8 mouse cellular contexts compared by ENCODE assay signal in genomic region chr10:60279941-60280301, GRCm38 (mm10). TPM values are rescaled to one million over a fixed set of nuclear protein-coding genes. Genes with fewer than 3 reads are reported as not detected.
A peak's percentile ranks its signal among the peaks of the same experiment; 100 is the strongest.
DNase-seq lines count a peak whose midpoint lies in the region; ATAC-seq and TF ChIP-seq lines count a peak whose summit lies in the region.

No protein-coding gene starts in this region.

- H3K9ac ChIP-seq in embryonic facial prominence, embryonic 15.5 days = no peak overlapping the region
- no peak overlapping the region for H3K9ac ChIP-seq in midbrain, postnatal 0 days (replicated peaks; ENCODE audit: low read length, poor library complexity, severe bottlenecking)

- whole genome bisulfite sequencing in embryonic facial prominence, embryonic 15.5 days = 72% methylated on average over 9 of the region's 9 CpGs
- WGBS in midbrain, postnatal 0 days = 85% methylated on average over 9 of the region's 9 CpGs

- no peaks in the 10 kb centered on the region for H3K27me3 ChIP-seq in embryonic facial prominence, embryonic 15.5 days
- H3K27me3 ChIP-seq in midbrain, postnatal 0 days (ENCODE audit: insufficient read depth, low read length) = no peaks in the 10 kb centered on the region

- H3K27ac ChIP-seq in embryonic facial prominence, embryonic 15.5 days (replicated peaks) = peak overlapping the region; percentile 63
- H3K27ac ChIP-seq in midbrain, postnatal 0 days (ENCODE audit: low read depth, low read length) = 0 out of 2 replicates have a peak overlapping the region, but pooled peaks have one; percentile 3

- H3K4me3 ChIP-seq in embryonic facial prominence, embryonic 15.5 days (replicated peaks) = 0 out of 2 replicates have a peak overlapping the region, but pooled peaks have one; percentile 8
- H3K4me3 ChIP-seq in midbrain, postnatal 0 days (ENCODE audit: low read depth, low read length) = no peak overlapping the region

- H3K4me1 ChIP-seq in embryonic facial prominence, embryonic 15.5 days = peaks cover 73% of the 10 kb centered on the region
- H3K4me1 ChIP-seq in midbrain, postnatal 0 days (ENCODE audit: insufficient read depth, low read length) = peaks cover 46% of the 10 kb centered on the region

- no peak for TF ChIP-seq CTCF in midbrain, postnatal 0 days (IDR thresholded peaks at IDR 0.05)

- DNase-seq in cerebellum, adult 18-20 months = peak; percentile 45 to 56
- DNase-seq in B cell, adult 2 months = peak; percentile 45 to 55
- peak; percentile 63 for DNase-seq in heart, postnatal 4 days
- DNase-seq in layer of hippocampus, postnatal 36 days = peak; percentile 63 to 69
- peak; percentile 37 for DNase-seq in midbrain, postnatal 0 days (ENCODE audit: low spot score)

- ATAC-seq in cerebellum, adult (ENCODE audit: insufficient number of reproducible peaks, low FRiP score, low TSS enrichment) = no peak
- ATAC-seq in embryonic facial prominence, embryonic 15.5 days (ENCODE audit: insufficient number of reproducible peaks, low FRiP score, low TSS enrichment, low read depth) = no peak
- no peak for ATAC-seq in midbrain, postnatal 0 days (ENCODE audit: low FRiP score)
- ATAC-seq in inflammation-experienced regulatory T-cells, adult 6 months = no peak

- H3K4me2 ChIP-seq in embryonic facial prominence, embryonic 15.5 days (replicated peaks) = peak overlapping the region; percentile 33
- peak overlapping the region; percentile 75 for H3K4me2 ChIP-seq in midbrain, postnatal 0 days (ENCODE audit: low read depth, low read length, poor library complexity, severe bottlenecking)

- no peaks in the 10 kb centered on the region for H3K36me3 ChIP-seq in embryonic facial prominence, embryonic 15.5 days
- no peaks in the 10 kb centered on the region for H3K36me3 ChIP-seq in midbrain, postnatal 0 days (ENCODE audit: insufficient read depth, low read length)

- no peaks in the 10 kb centered on the region for H3K9me3 ChIP-seq in embryonic facial prominence, embryonic 15.5 days (replicated peaks)
- no peaks in the 10 kb centered on the region for H3K9me3 ChIP-seq in midbrain, postnatal 0 days (ENCODE audit: low read length)

RNA-seq across cellular contexts. Expression of gene Psap, which starts 2.5 kb away (rescaled TPM):
- polyA plus RNA-seq in embryonic facial prominence, embryonic 15.5 days (2015; fragmentation: Nextera tagmentation; extraction: Ambion mirVana) = 165 and 167 TPM in 2 replicates
- 100 to 1,000 TPM; 554 to 566 TPM for total RNA-seq in heart, postnatal 4 days (2021)
- 1,000 to 10,000 TPM; 1,330 to 1,401 TPM for total RNA-seq in layer of hippocampus, postnatal 36 days (2021)
- 714 and 811 TPM in 2 replicates for total RNA-seq in midbrain, postnatal 0 days (2014; rRNA removed)
- polyA plus RNA-seq in midbrain, postnatal 0 days (2015; fragmentation: Nextera tagmentation; extraction: Ambion mirVana) = 272 and 300 TPM in 2 replicates
- polyA plus RNA-seq in inflammation-experienced regulatory T-cells, adult 6 months (2017; shearing (Covaris generic)) = 100 to 1,000 TPM in 2 of 3 experiments, 10 to 100 TPM in 1; 79.4 to 218 (median 211) TPM
